Mouse (Mus musculus) limb, embryonic 10.5 days (tissue): Measurements from ENCODE around the gene Pla2g4e. TPM values are rescaled to one million over a fixed set of nuclear protein-coding genes. Genes with fewer than 3 reads are reported as not detected.

ENCODE experiments used
- DNase-seq: peaks from one replicate; pipeline ENCODE4 v3.0.0-alpha.2; 2017; ENCODE audit warnings: low spot score
- H3K27ac ChIP-seq: fragments of 300-500 bp; sonication (generic); 2 replicates; pipeline ENCODE4 v1.5.1; 2016; ENCODE audit warnings: mild to moderate bottlenecking
- H3K27me3 ChIP-seq: fragments of 300-500 bp; sonication (generic); 2 replicates; pipeline ENCODE4 v1.6.1; 2016; ENCODE audit warnings: low read depth, mild to moderate bottlenecking; ENCODE audit not compliant: poor library complexity, severe bottlenecking
- H3K36me3 ChIP-seq: fragments of 300-500 bp; sonication (generic); 2 replicates; pipeline ENCODE4 v1.6.1; 2016; ENCODE audit warnings: mild to moderate bottlenecking, moderate library complexity
- H3K4me1 ChIP-seq: fragments of 300-500 bp; sonication (generic); 2 replicates; pipeline ENCODE4 v1.6.1; 2016
- H3K4me3 ChIP-seq: fragments of 300-500 bp; sonication (generic); 2 replicates; pipeline ENCODE4 v1.5.1; 2016; ENCODE audit warnings: mild to moderate bottlenecking, moderate library complexity
- H3K9me3 ChIP-seq: fragments of 300-500 bp; sonication (generic); replicated peaks from 2 replicates; pipeline ENCODE4 v1.6.1; 2016; ENCODE audit warnings: mild to moderate bottlenecking
- WGBS: fragments of 180-500 bp; shearing (Covaris S2); methylation state at CpG from one replicate; pipeline ENCODE4 v1.1.7; 2016; 5-methylcytosine and 5-hydroxymethylcytosine counted together
- polyA plus RNA-seq: library from polyadenylated mRNA; unstranded; fragments of >200 nt; fragmentation: Nextera tagmentation; extraction: Ambion mirVana; gene quantifications from 2 replicates; pipeline ENCODE4 v1.2.1, GENCODE M21; 2016

Pla2g4e gene
- polyA plus RNA-seq, 1 experiment from 2014 or later, result not detected

DNA sequence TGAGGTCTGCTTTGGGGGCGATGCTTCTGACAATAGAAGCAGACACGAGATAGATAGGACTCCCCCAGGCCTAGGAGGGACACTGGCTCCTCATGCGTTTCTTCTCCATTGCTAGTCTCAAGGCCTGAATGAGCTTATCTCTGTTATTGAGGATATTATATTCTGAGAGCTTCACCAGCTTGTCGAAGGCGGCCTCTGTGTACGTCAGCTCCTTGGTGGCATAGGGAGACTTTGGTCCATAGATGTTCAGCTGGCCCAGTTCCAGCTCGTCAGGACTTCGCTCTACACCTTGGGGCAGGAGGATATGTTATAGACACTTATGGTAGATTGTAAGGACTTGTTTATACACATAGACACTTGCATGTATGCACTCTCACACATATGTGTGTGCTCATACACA, 77.4 kb downstream of the Pla2g4e start:
- Histone ChIP-seq H3K27ac (no peak overlapping the region), H3K27me3 (no peaks in the 10 kb centered on the region), H3K9me3 (no peaks in the 10 kb centered on the region), H3K4me3 (no peak overlapping the region), H3K36me3 (no peaks in the 10 kb centered on the region), H3K4me1 (no peaks in the 10 kb centered on the region)
- 92% methylated on average over 8 of the region's 8 CpGs for WGBS
- no peak for DNase-seq

DNA sequence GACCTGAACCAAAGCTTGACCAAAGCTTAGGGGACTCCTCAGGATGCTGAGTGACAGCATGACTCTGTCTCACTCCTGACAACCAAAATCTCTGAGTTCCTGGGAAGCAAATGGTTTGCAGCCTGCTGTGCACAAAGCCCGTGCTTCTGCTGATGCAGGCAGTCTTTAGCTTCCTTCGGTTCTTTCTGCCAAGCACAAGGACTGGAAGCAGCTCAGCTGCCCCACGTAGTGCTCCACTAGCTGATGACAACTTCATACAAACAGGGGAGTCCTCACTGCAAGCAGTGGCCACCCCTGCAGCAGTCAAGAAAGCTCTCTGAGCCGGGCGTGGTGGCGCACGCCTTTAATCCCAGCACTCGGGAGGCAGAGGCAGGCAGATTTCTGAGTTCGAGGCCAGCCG, 79.7 kb downstream of the Pla2g4e start:
- DNase-seq, result no peak
- Histone ChIP-seq H3K27me3 (no peaks in the 10 kb centered on the region), H3K36me3 (no peaks in the 10 kb centered on the region), H3K9me3 (no peaks in the 10 kb centered on the region), H3K4me3 (no peak overlapping the region), H3K4me1 (no peaks in the 10 kb centered on the region), H3K27ac (no peak overlapping the region)
- 86% methylated on average over 10 of the region's 10 CpGs for WGBS

DNA sequence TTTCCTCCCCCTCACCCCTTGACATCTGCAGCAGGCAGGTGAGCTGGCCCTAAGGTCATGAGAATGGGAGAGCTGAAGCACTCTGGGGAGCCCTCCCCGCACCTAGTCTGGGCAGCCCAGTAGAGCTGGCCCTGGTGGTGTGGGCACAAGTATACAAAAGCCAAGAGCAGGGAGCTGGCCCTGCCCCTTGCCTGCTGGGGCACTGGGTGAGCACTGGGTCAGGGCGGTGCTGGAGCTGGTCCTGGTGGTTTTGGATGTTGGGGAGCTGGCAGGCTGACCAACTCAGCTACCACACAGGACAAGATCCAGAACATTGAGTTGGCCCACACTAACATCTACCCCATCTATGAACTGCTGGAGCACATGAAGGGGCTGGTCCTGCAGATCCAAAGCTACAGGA, 85.7 kb downstream of the Pla2g4e start:
- no peak for DNase-seq
- no peaks in the 10 kb centered on the region for H3K36me3 ChIP-seq
- H3K27me3 ChIP-seq, result no peaks in the 10 kb centered on the region; the same call in 1 of the 2 replicates
- WGBS, result 88% methylated on average over 2 of the region's 2 CpGs
- H3K4me1 ChIP-seq, result peaks cover 8% of the 10 kb centered on the region
- no peaks in the 10 kb centered on the region for H3K9me3 ChIP-seq
- no peak overlapping the region for H3K27ac ChIP-seq
- H3K4me3 ChIP-seq, result no peak overlapping the region

DNA sequence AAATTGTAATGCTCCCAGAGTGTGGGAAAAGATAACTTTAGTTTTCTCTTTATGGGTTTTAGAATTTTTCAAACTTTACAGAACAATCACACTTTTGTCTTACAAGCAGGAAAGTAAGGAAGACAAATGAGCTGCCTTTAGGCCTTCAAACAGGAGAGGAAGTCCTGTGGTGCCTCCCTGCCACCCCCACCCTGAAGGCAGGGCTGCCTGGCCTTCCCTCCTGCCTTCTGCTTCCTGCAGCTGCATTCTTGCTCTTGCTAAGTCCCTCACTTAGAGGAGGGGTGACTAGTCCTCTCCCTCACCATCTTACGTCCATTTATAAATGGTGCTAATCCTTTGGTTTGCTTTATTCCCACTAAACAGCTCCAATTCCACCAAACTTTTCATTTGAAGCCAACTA, 86.3 kb downstream of the Pla2g4e start:
- 33% methylated on average over 1 of the region's 1 CpGs for WGBS

DNA sequence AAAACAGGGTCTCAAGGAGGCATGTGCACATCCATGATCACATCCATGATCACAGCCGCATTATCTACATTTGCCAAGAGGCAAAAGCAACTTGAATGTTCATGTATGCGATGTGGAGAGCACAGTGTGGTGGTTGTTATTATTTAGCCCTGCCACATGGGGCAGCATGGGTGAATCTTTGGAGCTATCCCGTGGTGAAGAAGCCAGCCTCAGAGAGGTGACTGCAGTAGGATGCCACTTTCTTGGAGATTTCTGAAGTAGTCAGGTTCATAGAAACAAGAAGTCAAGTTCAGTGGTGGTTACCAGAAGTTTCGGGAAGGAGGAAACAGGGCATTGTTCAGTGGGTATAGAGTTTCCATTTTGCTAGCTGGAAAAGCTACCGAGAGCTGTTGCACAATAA, 87.1 kb downstream of the Pla2g4e start:
- 66% methylated on average over 5 of the region's 5 CpGs for WGBS
- no peaks in the 10 kb centered on the region for H3K9me3 ChIP-seq
- H3K36me3 ChIP-seq, result no peaks in the 10 kb centered on the region
- H3K4me1 ChIP-seq, result peaks cover 19% of the 10 kb centered on the region
- no peak overlapping the region for H3K27ac ChIP-seq
- no peak overlapping the region for H3K4me3 ChIP-seq
- H3K27me3 ChIP-seq, result peaks cover 7% of the 10 kb centered on the region
- DNase-seq, result no peak

More for the DNA sequence above, 86.3 kb downstream of the Pla2g4e start:
- Histone ChIP-seq H3K4me1 (peaks cover 12% of the 10 kb centered on the region), H3K36me3 (no peaks in the 10 kb centered on the region), H3K27ac (no peak overlapping the region), H3K9me3 (no peaks in the 10 kb centered on the region), H3K27me3 (peaks cover 2% of the 10 kb centered on the region; the same call in 1 of the 2 replicates), H3K4me3 (no peak overlapping the region)
- no peak for DNase-seq

DNA sequence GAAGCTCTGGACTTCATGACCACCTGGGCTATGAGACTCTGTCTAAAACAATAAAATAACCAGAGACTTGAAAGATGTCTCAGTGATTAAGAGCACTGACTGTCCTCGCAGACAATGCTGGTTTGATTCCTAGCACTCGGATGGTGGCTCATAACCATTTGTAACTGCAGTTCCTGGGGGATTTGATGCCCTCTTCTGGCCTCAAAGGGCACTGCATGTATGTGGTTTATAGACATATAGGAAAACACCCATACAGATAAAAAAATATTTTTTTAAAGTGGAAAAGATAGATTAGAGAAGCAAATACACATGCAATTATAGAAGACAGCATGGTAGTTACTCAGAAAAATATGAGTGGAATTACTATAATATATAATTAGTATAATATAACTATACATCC, 87.5 kb downstream of the Pla2g4e start:
- Histone ChIP-seq H3K4me1 (peaks cover 19% of the 10 kb centered on the region), H3K36me3 (no peaks in the 10 kb centered on the region), H3K4me3 (no peak overlapping the region), H3K27ac (no peak overlapping the region), H3K27me3 (peaks cover 7% of the 10 kb centered on the region), H3K9me3 (no peaks in the 10 kb centered on the region)
- 58% methylated on average over 2 of the region's 2 CpGs for WGBS
- no peak for DNase-seq

DNA sequence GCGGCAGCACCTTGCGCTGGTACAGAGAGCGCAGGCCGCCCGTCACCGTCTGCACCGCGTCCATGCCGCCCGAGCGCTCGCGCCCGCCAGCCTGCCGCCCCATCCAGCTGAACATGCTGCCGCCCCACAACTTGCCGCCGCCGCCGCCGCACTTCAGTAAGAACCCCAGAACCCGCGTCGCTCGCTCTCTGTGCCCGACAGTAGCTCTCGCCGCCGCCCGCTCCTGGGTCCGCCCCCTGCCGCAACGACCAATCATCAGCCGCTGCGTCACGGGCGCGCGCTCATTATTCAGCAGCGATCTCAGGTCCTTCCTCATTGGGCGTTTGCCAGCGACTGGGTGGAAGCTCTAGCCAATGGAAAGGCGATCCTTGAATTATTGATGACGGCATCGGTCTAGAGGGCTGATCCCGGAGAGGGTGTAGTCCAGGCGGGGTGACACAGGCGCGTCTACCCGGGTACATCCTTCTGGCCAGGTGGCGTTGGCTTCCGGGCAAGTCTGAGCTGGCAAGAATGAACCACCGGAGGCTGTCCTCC, 90.7 kb downstream of the Pla2g4e start, which contains the start of gene Ehd4:
Gene Ehd4, minus strand, starts transcription at position 246 of the 534 bp plus-strand sequence.
- Histone ChIP-seq H3K9me3 (no peaks in the 10 kb centered on the region), H3K27ac (peak within 1 kb of the TSS; percentile 80), H3K36me3 (no peaks in the 10 kb centered on the region), H3K4me1 (peaks cover 19% of the 10 kb centered on the region), H3K4me3 (peak within 1 kb of the TSS; percentile 77), H3K27me3 (peaks cover 7% of the 10 kb centered on the region)
- DNase-seq, result peak; percentile 96
- WGBS, result under 1% methylated on average over 53 of the region's 53 CpGs

DNA sequence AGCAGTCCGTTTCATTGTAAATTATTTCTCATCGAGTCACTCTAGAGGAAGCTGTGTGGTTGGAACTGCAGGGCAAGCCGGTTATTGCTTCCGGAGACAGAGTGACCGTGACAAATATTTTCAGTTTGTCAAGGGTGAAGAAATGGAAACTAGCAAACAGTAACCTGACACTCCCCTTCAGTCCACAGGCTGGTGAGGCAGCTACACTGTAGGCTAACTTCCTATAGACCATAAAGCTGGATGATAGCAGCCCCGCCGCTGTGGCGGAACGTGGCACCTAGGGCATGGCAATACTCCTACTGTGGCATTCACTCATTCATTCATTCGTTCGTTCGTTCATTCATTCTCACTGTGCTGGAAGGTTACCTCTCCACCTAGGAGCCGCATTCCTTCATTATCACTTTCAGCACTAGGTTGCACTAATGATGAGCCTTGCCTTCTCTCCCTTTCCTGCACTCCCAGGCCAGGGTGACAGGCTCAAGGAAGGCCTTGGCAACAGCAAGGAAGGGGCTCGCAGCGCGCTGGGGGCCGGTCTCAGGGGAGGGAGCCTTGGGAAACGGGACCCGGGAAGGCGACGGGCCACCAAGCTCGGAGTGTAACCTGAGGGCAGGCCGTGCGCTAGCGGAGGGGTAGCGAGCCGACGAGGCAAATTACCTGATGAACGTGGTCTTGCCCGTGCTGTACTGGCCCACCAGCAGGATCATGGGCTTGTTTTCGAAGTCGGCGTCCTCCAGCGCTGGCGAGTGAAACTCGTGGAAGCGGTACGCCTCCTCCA, 91.4 kb downstream of the Pla2g4e start:
- WGBS, result 3% methylated on average over 38 of the region's 38 CpGs
- DNase-seq, result peak; percentile 52
- peak overlapping the region; percentile 80 for H3K27ac ChIP-seq
- H3K4me3 ChIP-seq, result peak overlapping the region; percentile 77
- no peaks in the 10 kb centered on the region for H3K36me3 ChIP-seq
- H3K9me3 ChIP-seq, result no peaks in the 10 kb centered on the region
- peaks cover 7% of the 10 kb centered on the region for H3K27me3 ChIP-seq
- peaks cover 16% of the 10 kb centered on the region for H3K4me1 ChIP-seq

DNA sequence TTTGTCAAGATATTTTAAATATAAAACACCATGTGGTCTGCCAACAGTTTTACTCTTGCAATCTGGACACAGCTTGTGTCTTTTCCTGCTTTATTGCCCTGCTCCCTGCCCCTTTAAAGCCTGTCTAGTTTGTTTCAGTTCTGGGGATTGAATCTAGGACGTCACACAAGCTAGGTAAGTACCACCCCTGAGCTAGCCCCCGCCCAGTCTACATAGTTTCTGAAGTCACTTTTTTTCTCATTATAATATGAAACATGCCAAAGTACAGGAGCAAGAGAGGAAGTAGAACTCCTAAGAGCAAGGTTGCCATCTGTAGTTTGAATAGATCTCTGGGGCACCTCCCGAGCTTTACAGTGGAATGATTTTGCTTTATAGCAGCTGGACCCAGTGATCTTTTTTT, 94.6 kb downstream of the Pla2g4e start:
- 90% methylated on average over 3 of the region's 3 CpGs for WGBS

DNA sequence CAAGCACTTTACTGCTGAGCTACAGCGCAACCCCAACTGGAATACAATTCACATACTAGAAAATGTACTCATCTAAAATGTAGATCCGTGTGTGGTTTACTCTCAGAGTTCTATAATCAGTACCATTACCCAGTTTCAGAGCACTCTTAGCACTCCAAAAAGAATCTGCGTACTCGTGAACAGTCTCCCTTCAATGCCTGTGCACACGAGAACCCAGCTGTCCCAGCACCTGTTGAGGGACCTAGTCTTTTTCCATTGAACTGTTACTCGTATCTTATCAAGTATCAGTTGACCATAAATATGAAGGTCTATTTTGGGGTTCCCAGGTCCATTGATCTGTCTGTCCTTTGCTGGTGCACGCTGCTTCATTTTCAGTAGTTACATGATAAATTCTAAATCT, 95.5 kb downstream of the Pla2g4e start:
- H3K9me3 ChIP-seq, result no peaks in the 10 kb centered on the region
- no peak for DNase-seq
- peaks cover 7% of the 10 kb centered on the region for H3K27me3 ChIP-seq
- 90% methylated on average over 7 of the region's 7 CpGs for WGBS
- peaks cover 11% of the 10 kb centered on the region for H3K4me1 ChIP-seq
- H3K4me3 ChIP-seq, result no peak overlapping the region
- no peak overlapping the region for H3K27ac ChIP-seq
- H3K36me3 ChIP-seq, result no peaks in the 10 kb centered on the region

More for the DNA sequence above, 94.6 kb downstream of the Pla2g4e start:
- peaks cover 7% of the 10 kb centered on the region for H3K27me3 ChIP-seq
- H3K4me3 ChIP-seq, result no peak overlapping the region
- H3K36me3 ChIP-seq, result no peaks in the 10 kb centered on the region
- H3K4me1 ChIP-seq, result peaks cover 16% of the 10 kb centered on the region
- H3K9me3 ChIP-seq, result no peaks in the 10 kb centered on the region
- DNase-seq, result no peak
- H3K27ac ChIP-seq, result no peak overlapping the region

DNA sequence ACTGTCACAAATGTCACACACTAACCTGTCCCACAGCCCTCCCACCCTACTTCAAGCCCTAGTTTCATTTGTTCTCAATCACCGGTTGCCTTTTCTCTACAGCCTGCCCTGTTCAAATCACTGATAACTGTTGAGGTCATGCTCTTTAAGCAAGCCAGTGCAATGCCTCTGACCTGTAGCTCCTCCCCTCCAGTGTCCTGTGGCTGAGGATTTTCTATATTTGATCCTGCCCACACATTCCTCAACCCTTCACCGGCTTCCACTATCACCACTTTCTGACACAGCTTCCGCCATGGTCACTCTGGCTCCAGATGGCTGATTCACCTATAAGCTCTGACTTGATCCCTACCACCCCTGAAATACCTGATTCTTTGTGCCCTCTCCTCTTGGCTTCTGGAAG, 97.1 kb downstream of the Pla2g4e start:
- no peak overlapping the region for H3K4me3 ChIP-seq
- no peaks in the 10 kb centered on the region for H3K4me1 ChIP-seq
- DNase-seq, result no peak
- WGBS, result 86% methylated on average over 3 of the region's 3 CpGs
- no peaks in the 10 kb centered on the region for H3K27me3 ChIP-seq
- no peaks in the 10 kb centered on the region for H3K36me3 ChIP-seq
- H3K27ac ChIP-seq, result no peak overlapping the region
- H3K9me3 ChIP-seq, result no peaks in the 10 kb centered on the region

DNA sequence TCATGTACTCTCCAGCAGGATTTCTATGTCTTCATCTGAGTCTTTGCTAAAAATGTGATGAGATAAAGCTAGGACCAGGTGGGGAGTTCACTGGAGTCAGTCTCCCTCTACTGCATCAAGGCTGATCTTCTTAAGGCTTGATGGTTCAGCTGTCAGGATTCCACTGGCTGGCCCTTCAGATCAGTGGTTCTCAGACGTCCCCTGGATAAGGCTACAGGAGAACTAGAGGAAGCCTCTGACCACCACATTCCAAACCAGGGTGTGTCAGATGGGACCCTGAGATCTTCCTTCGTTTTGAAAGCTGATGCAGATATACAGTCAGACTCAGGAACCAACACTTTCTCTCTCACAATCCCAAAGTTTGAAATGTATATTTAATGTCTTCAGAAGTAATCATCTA, 97.8 kb downstream of the Pla2g4e start:
- 52% methylated on average over 2 of the region's 2 CpGs for WGBS
- H3K4me3 ChIP-seq, result no peak overlapping the region

DNA sequence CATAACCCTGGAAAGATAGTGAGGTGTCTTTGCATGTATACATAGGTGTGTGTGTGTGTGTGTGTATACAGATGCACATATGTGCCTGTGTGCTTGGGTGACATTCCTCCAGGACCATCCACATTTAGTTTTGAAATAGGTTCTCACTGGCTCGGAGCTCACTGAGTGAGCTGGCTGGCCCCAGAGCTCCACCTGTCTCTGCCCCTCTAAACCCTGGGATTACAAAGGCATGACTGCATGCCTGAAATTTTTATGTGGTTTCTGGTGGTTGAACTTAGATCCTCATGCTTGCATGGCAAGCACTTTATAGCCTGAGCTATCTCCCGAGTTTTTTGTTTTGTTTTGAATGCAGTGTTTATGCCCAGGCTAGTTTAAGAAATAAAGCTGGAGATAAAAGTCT, 98.6 kb downstream of the Pla2g4e start:
- Histone ChIP-seq H3K27me3 (no peaks in the 10 kb centered on the region), H3K27ac (no peak overlapping the region), H3K36me3 (no peaks in the 10 kb centered on the region), H3K4me1 (no peaks in the 10 kb centered on the region), H3K4me3 (no peak overlapping the region), H3K9me3 (no peaks in the 10 kb centered on the region)
- 73% methylated on average over 2 of the region's 2 CpGs for WGBS
- DNase-seq, result no peak

More for the DNA sequence above, 97.8 kb downstream of the Pla2g4e start:
- DNase-seq, result no peak
- Histone ChIP-seq H3K36me3 (no peaks in the 10 kb centered on the region), H3K27me3 (no peaks in the 10 kb centered on the region), H3K9me3 (no peaks in the 10 kb centered on the region), H3K4me1 (no peaks in the 10 kb centered on the region), H3K27ac (no peak overlapping the region)
